Mouse (Mus musculus) inflammation-experienced regulatory T-cells, adult 16 weeks (primary cell): ENCODE data around the gene Folr2. TPM values are rescaled to one million over a fixed set of nuclear protein-coding genes. Genes with fewer than 3 reads are reported as not detected.

Source experiments
- polyA plus RNA-seq: library from polyadenylated mRNA; unstranded; fragments of 100-300 nt; shearing (Covaris generic); gene quantifications from one replicate; pipeline ENCODE4 v1.2.1, GENCODE M21; 2017

Gene Folr2
- polyA plus RNA-seq: not detected

GRCm38 (mm10) chr7:101857094-101857493, at the start of gene Folr2:
TSS of gene Folr2 (minus strand) at chr7:101857194.

GRCm38 (mm10) chr7:101906287-101906681, 49.3 kb upstream of the Folr2 start, which contains the start of gene Tomt:
TSS of gene Tomt (minus strand) at chr7:101906359.

GRCm38 (mm10) chr7:101905561-101906286, 48.7 kb upstream of the Folr2 start, which contains the start of gene Lamtor1:
TSS of gene Lamtor1 (plus strand) at chr7:101905904.

GRCm38 (mm10) chr7:101870629-101871028, 13.6 kb upstream of the Folr2 start, which contains the start of gene Folr1:
TSS of gene Folr1 (minus strand) at chr7:101870788.

DNA sequence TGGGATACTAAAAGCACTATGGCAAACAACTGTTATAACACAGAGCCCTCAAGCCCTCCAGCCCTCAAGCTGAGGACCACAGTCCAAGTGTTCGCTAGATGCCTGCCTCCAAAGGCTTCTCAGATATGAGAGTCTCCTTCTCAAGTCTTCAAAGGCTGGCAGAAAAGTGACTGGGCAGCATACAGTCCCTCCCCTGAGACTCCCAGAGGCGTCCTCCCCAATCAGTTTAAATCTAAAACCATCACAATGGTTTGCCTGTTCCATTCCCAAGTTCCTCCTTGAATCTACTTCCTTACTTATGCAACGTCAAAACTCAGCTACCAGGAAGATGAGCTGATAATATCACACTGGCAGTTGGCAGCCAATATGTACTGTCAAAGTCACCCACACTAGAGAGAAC, 6.4 kb upstream of the Folr2 start, which contains the start of gene Anapc15:
Gene Anapc15, plus strand, starts transcription at position 301 of the 400 bp plus-strand sequence.

DNA sequence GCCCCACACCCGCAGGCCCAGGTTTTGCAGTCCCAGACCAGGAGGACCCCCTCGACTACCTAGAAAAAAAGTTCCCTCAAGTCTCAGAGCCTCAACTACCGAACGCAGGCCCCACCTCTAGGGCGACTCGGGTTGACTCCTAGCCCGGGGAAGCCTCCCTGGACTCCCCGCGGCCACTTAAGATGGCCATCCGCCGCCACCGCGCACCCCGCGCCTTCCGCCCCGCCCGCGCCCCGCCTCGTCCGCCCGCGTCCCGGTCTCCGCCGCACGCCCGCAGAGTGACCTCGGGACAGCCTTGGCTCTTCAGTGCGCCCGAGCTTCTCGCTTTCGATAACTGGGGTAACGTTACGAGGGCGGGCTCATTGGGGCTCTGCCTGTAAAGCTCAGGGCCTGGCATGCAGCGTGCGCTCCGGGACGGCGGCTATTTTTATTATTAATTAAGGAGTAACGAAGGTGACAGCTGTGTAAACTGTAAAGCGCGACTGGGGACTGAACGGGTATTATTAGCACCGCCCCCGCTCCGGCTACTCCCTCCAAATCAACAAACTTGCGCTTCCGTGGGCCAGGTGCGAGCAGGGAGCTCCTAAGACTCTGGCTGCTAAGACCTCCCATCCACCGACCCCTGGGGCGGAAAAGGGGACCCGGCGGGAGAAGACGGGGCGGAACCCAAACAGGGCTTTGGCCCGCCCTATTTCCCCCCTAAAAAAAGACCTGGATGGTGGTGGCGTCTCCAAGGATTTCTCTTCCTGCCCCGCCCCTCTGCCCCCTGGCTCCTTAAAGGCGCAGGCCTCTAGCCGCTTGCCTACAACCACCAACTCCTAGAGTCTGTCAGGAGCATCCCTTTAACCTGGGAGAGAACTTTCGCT, 19.2 kb downstream of the Folr2 start, which contains the start of gene Inppl1:
Gene Inppl1, minus strand, starts transcription at position 624 of the 866 bp plus-strand sequence.

GRCm38 (mm10) chr7:101817861-101818401, 39.1 kb downstream of the Folr2 start, which contains the start of gene Phox2a:
TSS of gene Phox2a (plus strand) at chr7:101818313.

Other genes with a start within 250 kb of the Folr2 start
- 32.8 TPM for gene Clpb, start 193.6 kb downstream of the Folr2 start, polyA plus RNA-seq
- gene Phox2a, start 38.9 kb downstream of the Folr2 start, polyA plus RNA-seq: not detected
- gene Inppl1, start 19.0 kb downstream of the Folr2 start, polyA plus RNA-seq: 10.6 TPM
- 43.1 TPM for gene Anapc15, start 6.5 kb upstream of the Folr2 start, polyA plus RNA-seq
- gene Folr1, start 13.6 kb upstream of the Folr2 start, polyA plus RNA-seq: not detected
- gene Lamtor1, start 48.7 kb upstream of the Folr2 start, polyA plus RNA-seq: 152 TPM
- gene Tomt, start 49.2 kb upstream of the Folr2 start, polyA plus RNA-seq: 0.83 TPM
- 4.7 TPM for gene Lrrc51, start 76.7 kb upstream of the Folr2 start, polyA plus RNA-seq
- 255 TPM for gene Numa1, start 76.9 kb upstream of the Folr2 start, polyA plus RNA-seq
- 5.4 TPM for gene Il18bp, start 161.5 kb upstream of the Folr2 start, polyA plus RNA-seq
- gene Rnf121, start 208.3 kb upstream of the Folr2 start, polyA plus RNA-seq: 27.4 TPM
- gene Xndc1, start 208.3 kb upstream of the Folr2 start, polyA plus RNA-seq: 28.8 TPM
- gene Xntrpc, start 208.5 kb upstream of the Folr2 start, polyA plus RNA-seq: 1.5 TPM
- 0.15 TPM for gene Trpc2, start 225.9 kb upstream of the Folr2 start, polyA plus RNA-seq
- not detected for gene Art1, start 244.5 kb upstream of the Folr2 start, polyA plus RNA-seq